Mouse (Mus musculus) heart, embryonic 11.5 days (tissue): ENCODE data around the gene Eya2. TPM values are rescaled to one million over a fixed set of nuclear protein-coding genes. Genes with fewer than 3 reads are reported as not detected.

ENCODE experiments used
- ATAC-seq: fragments of 200-750 bp; cut with Nextera tagmentation; replicated peaks from 2 replicates; pipeline ENCODE4 v1.8.0; 2017; ENCODE audit warnings: moderate library complexity; ENCODE audit not compliant: insufficient number of reproducible peaks, low FRiP score, low TSS enrichment
- H3K27ac ChIP-seq: fragments of 300-500 bp; sonication (generic); 2 replicates; pipeline ENCODE4 v1.5.1; 2014; ENCODE audit warnings: mild to moderate bottlenecking, low read depth, low read length
- H3K27me3 ChIP-seq: fragments of 300-500 bp; sonication (generic); 2 replicates; pipeline ENCODE4 v1.6.1; 2014; ENCODE audit warnings: mild to moderate bottlenecking, low read length, mixed read lengths; ENCODE audit not compliant: control insufficient read depth, insufficient read depth
- H3K36me3 ChIP-seq: fragments of 300-500 bp; sonication (generic); 2 replicates; pipeline ENCODE4 v1.6.1; 2014; ENCODE audit warnings: mild to moderate bottlenecking, low read length, moderate library complexity, mixed read lengths; ENCODE audit not compliant: control insufficient read depth, insufficient read depth
- H3K4me1 ChIP-seq: fragments of 300-500 bp; sonication (generic); 2 replicates; pipeline ENCODE4 v1.6.1; 2014; ENCODE audit warnings: low read length; ENCODE audit not compliant: control insufficient read depth, insufficient read depth
- H3K4me2 ChIP-seq: fragments of 300-500 bp; sonication (generic); 2 replicates; pipeline ENCODE4 v1.6.1; 2014; ENCODE audit warnings: mild to moderate bottlenecking, moderate library complexity
- H3K4me3 ChIP-seq: fragments of 300-500 bp; sonication (generic); 2 replicates; pipeline ENCODE4 v1.5.1; 2014; ENCODE audit warnings: low read depth, low read length
- H3K9ac ChIP-seq: fragments of 300-500 bp; sonication (generic); 2 replicates; pipeline ENCODE4 v1.6.1; 2014; ENCODE audit warnings: mild to moderate bottlenecking, low read depth, low read length, moderate library complexity
- H3K9me3 ChIP-seq: fragments of 300-500 bp; sonication (generic); replicated peaks from 2 replicates; pipeline ENCODE4 v1.6.1; 2016; ENCODE audit warnings: low read length; ENCODE audit not compliant: control insufficient read depth
- whole genome bisulfite sequencing: fragments of 180-500 bp; shearing (Covaris S2); extraction: QIAGEN DNeasy Blood & Tissue Kit; methylation state at CpG from one replicate; pipeline ENCODE4 v1.1.7; 2014; ENCODE audit not compliant: insufficient replicate concordance; 5-methylcytosine and 5-hydroxymethylcytosine counted together
- polyA plus RNA-seq: library from polyadenylated mRNA; unstranded; fragments of >200 nt; fragmentation: Nextera tagmentation; extraction: Ambion mirVana; gene quantifications from 2 replicates; pipeline ENCODE4 v1.2.1, GENCODE M21; 2014

Gene Eya2
- polyA plus RNA-seq, 1 experiment from 2014 or later: 0.72 TPM

GRCm38 (mm10) chr2:165622596-165622995 is 27.8 kb downstream of the Eya2 start:
- Histone ChIP-seq H3K36me3 (no peaks in the 10 kb centered on the region), H3K27ac (no peak overlapping the region)
- 38% methylated on average over 3 of the region's 3 CpGs for WGBS

GRCm38 (mm10) chr2:165626826-165627225 is 32.0 kb downstream of the Eya2 start:
- H3K4me3 ChIP-seq: no peak overlapping the region
- no peak overlapping the region for H3K4me2 ChIP-seq
- H3K9ac ChIP-seq: no peak overlapping the region
- H3K9me3 ChIP-seq: no peaks in the 10 kb centered on the region
- H3K27me3 ChIP-seq: no peaks in the 10 kb centered on the region
- ATAC-seq: no peak
- no peak overlapping the region for H3K27ac ChIP-seq
- H3K36me3 ChIP-seq: no peaks in the 10 kb centered on the region
- 70% methylated on average over 6 of the region's 6 CpGs for WGBS
- H3K4me1 ChIP-seq: no peaks in the 10 kb centered on the region

More at GRCm38 (mm10) chr2:165622596-165622995, 27.8 kb downstream of the Eya2 start:
- Histone ChIP-seq H3K9me3 (no peaks in the 10 kb centered on the region), H3K27me3 (no peaks in the 10 kb centered on the region), H3K4me1 (no peaks in the 10 kb centered on the region), H3K9ac (no peak overlapping the region), H3K4me3 (no peak overlapping the region), H3K4me2 (no peak overlapping the region)
- no peak for ATAC-seq

- Histone ChIP-seq H3K27me3 (no peaks in the 10 kb centered on the region), H3K9ac (no peak overlapping the region), H3K4me2 (no peak overlapping the region), H3K9me3 (no peaks in the 10 kb centered on the region), H3K4me3 (no peak overlapping the region), H3K4me1 (no peaks in the 10 kb centered on the region), H3K27ac (no peak overlapping the region), H3K36me3 (no peaks in the 10 kb centered on the region)
- ATAC-seq: no peak
- 72% methylated on average over 6 of the region's 6 CpGs for WGBS
Observed at GRCm38 (mm10) chr2:165627974-165628373, 33.1 kb downstream of the Eya2 start.

GRCm38 (mm10) chr2:165629900-165630299 is 35.1 kb downstream of the Eya2 start:
- no peak overlapping the region for H3K4me3 ChIP-seq
- no peaks in the 10 kb centered on the region for H3K36me3 ChIP-seq
- H3K9me3 ChIP-seq: no peaks in the 10 kb centered on the region
- WGBS: 53% methylated on average over 8 of the region's 8 CpGs
- no peaks in the 10 kb centered on the region for H3K4me1 ChIP-seq
- H3K27me3 ChIP-seq: no peaks in the 10 kb centered on the region
- H3K27ac ChIP-seq: no peak overlapping the region
- no peak overlapping the region for H3K9ac ChIP-seq
- H3K4me2 ChIP-seq: no peak overlapping the region
- ATAC-seq: no peak

GRCm38 (mm10) chr2:165633011-165633785 is 38.4 kb downstream of the Eya2 start:
- H3K27me3 ChIP-seq: no peaks in the 10 kb centered on the region
- no peaks in the 10 kb centered on the region for H3K36me3 ChIP-seq
- 0 out of 2 replicates have a peak, but pooled peaks cover 3% of the 10 kb centered on the region for H3K9me3 ChIP-seq
- 72% methylated on average over 11 of the region's 11 CpGs for WGBS
- H3K4me1 ChIP-seq: no peaks in the 10 kb centered on the region
- H3K4me2 ChIP-seq: no peak overlapping the region
- no peak overlapping the region for H3K9ac ChIP-seq
- H3K27ac ChIP-seq: no peak overlapping the region
- H3K4me3 ChIP-seq: no peak overlapping the region
- no peak for ATAC-seq

GRCm38 (mm10) chr2:165634481-165634880 is 39.6 kb downstream of the Eya2 start:
- no peak for ATAC-seq
- WGBS: 61% methylated on average over 7 of the region's 7 CpGs
- no peaks in the 10 kb centered on the region for H3K36me3 ChIP-seq
- H3K4me2 ChIP-seq: no peak overlapping the region
- H3K9ac ChIP-seq: no peak overlapping the region
- H3K4me1 ChIP-seq: no peaks in the 10 kb centered on the region
- H3K9me3 ChIP-seq: 0 out of 2 replicates have a peak, but pooled peaks cover 3% of the 10 kb centered on the region
- no peaks in the 10 kb centered on the region for H3K27me3 ChIP-seq
- H3K27ac ChIP-seq: no peak overlapping the region
- no peak overlapping the region for H3K4me3 ChIP-seq

- Histone ChIP-seq H3K9ac (no peak overlapping the region), H3K4me2 (no peak overlapping the region), H3K4me3 (no peak overlapping the region), H3K27me3 (no peaks in the 10 kb centered on the region; the same call in 1 of the 2 replicates), H3K4me1 (no peaks in the 10 kb centered on the region), H3K9me3 (0 out of 2 replicates have a peak, but pooled peaks cover 3% of the 10 kb centered on the region), H3K27ac (no peak overlapping the region), H3K36me3 (no peaks in the 10 kb centered on the region)
- 51% methylated on average over 11 of the region's 11 CpGs for WGBS
- no peak for ATAC-seq
Observed at GRCm38 (mm10) chr2:165639075-165639755, 44.4 kb downstream of the Eya2 start.

- WGBS: 51% methylated on average over 14 of the region's 14 CpGs
- no peak for ATAC-seq
- no peaks in the 10 kb centered on the region for H3K36me3 ChIP-seq
- H3K4me3 ChIP-seq: no peak overlapping the region
- no peak overlapping the region for H3K9ac ChIP-seq
- no peaks in the 10 kb centered on the region for H3K4me1 ChIP-seq
- no peak overlapping the region for H3K4me2 ChIP-seq
- no peak overlapping the region for H3K27ac ChIP-seq
- no peaks in the 10 kb centered on the region; the same call in 1 of the 2 replicates for H3K27me3 ChIP-seq
- H3K9me3 ChIP-seq: 0 out of 2 replicates have a peak, but pooled peaks cover 3% of the 10 kb centered on the region
Observed at GRCm38 (mm10) chr2:165641909-165642505, 47.2 kb downstream of the Eya2 start.
